Mouse (Mus musculus) testis, adult 2 months (tissue): ENCODE data around the gene Amdhd1. TPM values are rescaled to one million over a fixed set of nuclear protein-coding genes. Genes with fewer than 3 reads are reported as not detected.
A peak's percentile ranks its signal among the peaks of the same experiment; 100 is the strongest.

Experiments used
- H3K27ac ChIP-seq: fragments of 200-500 bp; 2 replicates; pipeline ENCODE4 v1.5.1; 2012; ENCODE audit warnings: low read depth, low read length; ENCODE audit not compliant: control insufficient read depth, insufficient read depth
- H3K27me3 ChIP-seq: fragments of 200-500 bp; 2 replicates; pipeline ENCODE4 v1.6.1; 2012; ENCODE audit warnings: mild to moderate bottlenecking, low read length, moderate library complexity; ENCODE audit not compliant: control insufficient read depth, insufficient read depth
- H3K36me3 ChIP-seq: fragments of 200-500 bp; 2 replicates; pipeline ENCODE4 v1.6.1; 2012; ENCODE audit warnings: mild to moderate bottlenecking, low read length; ENCODE audit not compliant: control insufficient read depth, insufficient read depth
- H3K4me1 ChIP-seq: fragments of 200-500 bp; 2 replicates; pipeline ENCODE4 v1.6.1; 2012; ENCODE audit warnings: low read length; ENCODE audit not compliant: control insufficient read depth, insufficient read depth
- H3K4me3 ChIP-seq: fragments of 200-500 bp; 2 replicates; pipeline ENCODE4 v1.5.1; 2012; ENCODE audit warnings: low read depth, mild to moderate bottlenecking, low read length, moderate library complexity, mixed read lengths; ENCODE audit not compliant: control insufficient read depth
- CTCF ChIP-seq: fragments of 200-500 bp; IDR thresholded peaks from 2 replicates; pipeline ENCODE4 v1.5.1; 2012; ENCODE audit warnings: low read depth, mild to moderate bottlenecking, inconsistent platforms, low read length, moderate library complexity; ENCODE audit not compliant: control insufficient read depth, insufficient read depth, insufficient replicate concordance
- POLR2A ChIP-seq: fragments of 200-500 bp; IDR thresholded peaks from 2 replicates; pipeline ENCODE4 v1.6.1; 2012; ENCODE audit warnings: low read depth, mild to moderate bottlenecking, inconsistent platforms, low read length, moderate library complexity; ENCODE audit not compliant: control insufficient read depth
- polyA plus RNA-seq: library from polyadenylated mRNA; depleted of rRNA; stranded (reverse); fragments of >200 nt; gene quantifications from 2 replicates; pipeline ENCODE4 v1.2.3, GENCODE M21; 2012

The Amdhd1 gene
- polyA plus RNA-seq, 1 experiment: 0.07 TPM

DNA sequence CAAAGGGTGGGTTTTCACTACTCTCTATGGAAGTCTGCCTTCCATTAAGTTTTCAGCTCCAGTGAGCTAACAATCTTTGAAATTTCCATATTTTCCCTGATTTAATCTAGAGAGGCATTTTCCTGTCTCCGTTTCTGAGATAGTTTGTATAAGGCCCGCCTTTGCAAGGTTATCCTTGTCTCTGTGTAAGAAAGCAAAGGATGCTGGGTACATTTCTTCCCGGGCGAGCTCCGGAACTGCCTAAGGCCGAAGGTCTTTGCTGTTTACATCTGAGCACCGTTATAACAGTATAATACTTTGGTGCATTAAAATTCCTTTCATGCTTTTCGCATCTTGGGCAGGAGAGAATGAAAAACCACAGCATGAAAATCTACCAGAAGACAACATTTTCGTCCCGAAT lies 10.0 kb upstream of the Amdhd1 start:
- Histone ChIP-seq H3K4me1 (peaks cover 1% of the 10 kb centered on the region; the same call in 1 of the 2 replicates), H3K36me3 (no peaks in the 10 kb centered on the region; the same call in 1 of the 2 replicates), H3K27ac (no peak overlapping the region), H3K27me3 (no peaks in the 10 kb centered on the region), H3K4me3 (peak overlapping the region; percentile 30; the same call in 1 of the 2 replicates)
- TF ChIP-seq POLR2A: no peak
- TF ChIP-seq CTCF: no peak

DNA sequence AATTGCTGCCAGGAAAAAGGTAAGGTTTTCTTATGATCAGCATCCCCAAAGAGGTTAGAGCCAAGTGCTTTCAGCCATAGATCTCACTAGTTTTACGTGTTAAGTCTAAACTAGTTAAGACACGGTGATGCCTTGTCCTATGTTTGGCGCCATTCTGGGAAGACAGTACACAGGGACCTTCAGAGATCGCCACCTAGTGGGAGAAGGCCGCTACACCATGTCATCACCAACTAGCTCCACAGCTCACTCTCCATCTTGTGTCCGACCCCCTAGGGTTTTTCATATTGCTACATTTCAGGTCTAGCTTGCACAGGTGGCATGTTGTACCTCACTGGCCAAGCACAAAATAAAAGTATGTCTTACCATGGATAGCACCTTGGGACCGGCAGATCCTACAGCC lies 9.2 kb upstream of the Amdhd1 start:
- H3K4me3 ChIP-seq: no peak overlapping the region; the same call in 1 of the 2 replicates
- H3K27me3 ChIP-seq: no peaks in the 10 kb centered on the region
- TF ChIP-seq POLR2A (no peak), CTCF (peak; percentile 91; the same call in 1 of the 2 replicates)
- no peak overlapping the region for H3K27ac ChIP-seq
- no peaks in the 10 kb centered on the region for H3K4me1 ChIP-seq
- H3K36me3 ChIP-seq: no peaks in the 10 kb centered on the region; the same call in 1 of the 2 replicates

DNA sequence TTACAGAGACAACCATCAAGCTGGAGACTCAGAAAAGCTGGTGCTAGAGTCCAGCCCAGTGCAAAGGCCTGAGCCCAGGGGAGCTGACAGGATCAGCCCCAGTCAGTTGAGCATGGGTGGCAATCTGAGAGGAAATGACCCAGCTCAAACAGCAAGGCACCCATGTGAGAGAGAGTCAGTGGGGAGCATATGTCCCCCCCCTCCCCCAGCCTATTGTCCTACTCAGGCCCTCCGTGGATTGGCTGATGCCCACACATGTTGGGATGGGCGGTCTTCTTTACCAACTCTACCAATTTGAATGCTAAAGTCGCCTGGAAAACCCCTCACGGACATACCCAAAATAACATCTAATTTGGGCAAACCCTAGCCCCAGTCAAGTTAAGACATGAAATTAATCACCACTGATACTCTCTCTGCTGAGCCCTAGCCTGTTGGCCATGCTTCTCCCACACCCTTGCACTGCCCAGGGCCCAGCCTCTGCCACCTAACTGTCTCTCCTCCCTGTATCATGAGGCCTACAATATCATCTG lies 8.0 kb upstream of the Amdhd1 start:
- TF ChIP-seq CTCF (no peak), POLR2A (no peak)
- no peak overlapping the region for H3K4me3 ChIP-seq
- H3K27me3 ChIP-seq: no peaks in the 10 kb centered on the region
- no peaks in the 10 kb centered on the region for H3K4me1 ChIP-seq
- no peaks in the 10 kb centered on the region; the same call in 1 of the 2 replicates for H3K36me3 ChIP-seq
- no peak overlapping the region for H3K27ac ChIP-seq

- Histone ChIP-seq H3K36me3 (no peaks in the 10 kb centered on the region; the same call in 1 of the 2 replicates), H3K27ac (no peak overlapping the region), H3K4me1 (peaks cover 9% of the 10 kb centered on the region), H3K27me3 (no peaks in the 10 kb centered on the region), H3K4me3 (no peak overlapping the region)
- TF ChIP-seq CTCF (no peak), POLR2A (no peak)
Observed at GRCm38 (mm10) chr10:93544172-93544571, 4.3 kb upstream of the Amdhd1 start.

GRCm38 (mm10) chr10:93543176-93543575 lies 3.3 kb upstream of the Amdhd1 start:
- no peak overlapping the region for H3K27ac ChIP-seq
- H3K4me3 ChIP-seq: no peak overlapping the region
- peaks cover 9% of the 10 kb centered on the region for H3K4me1 ChIP-seq
- no peak for TF ChIP-seq POLR2A
- no peak for TF ChIP-seq CTCF
- no peaks in the 10 kb centered on the region; the same call in 1 of the 2 replicates for H3K36me3 ChIP-seq
- no peaks in the 10 kb centered on the region for H3K27me3 ChIP-seq

DNA sequence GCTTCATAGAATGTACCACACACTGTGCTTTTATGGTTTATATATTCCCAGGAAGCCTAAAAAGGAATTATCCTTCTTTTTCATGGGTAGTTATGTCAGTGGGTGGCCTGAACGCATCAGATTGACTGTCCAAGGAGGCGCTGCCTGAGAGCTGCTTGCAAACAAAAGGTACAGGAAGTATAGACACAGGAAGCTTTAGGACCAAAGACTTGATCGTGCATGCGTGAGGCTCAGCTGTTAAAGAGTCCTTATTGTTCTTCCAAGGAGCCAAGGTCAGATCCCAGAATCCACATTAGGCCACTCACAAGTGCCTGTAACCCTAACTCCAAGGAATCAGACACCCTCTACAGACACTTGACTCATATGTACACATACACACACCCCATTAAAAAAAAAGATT lies 2.5 kb upstream of the Amdhd1 start:
- Histone ChIP-seq H3K27ac (no peak overlapping the region), H3K4me3 (no peak overlapping the region), H3K36me3 (no peaks in the 10 kb centered on the region), H3K4me1 (peaks cover 9% of the 10 kb centered on the region), H3K27me3 (no peaks in the 10 kb centered on the region)
- no peak for TF ChIP-seq POLR2A
- no peak for TF ChIP-seq CTCF

GRCm38 (mm10) chr10:93541585-93541984 lies 1.8 kb upstream of the Amdhd1 start:
- TF ChIP-seq CTCF (no peak), POLR2A (no peak)
- no peaks in the 10 kb centered on the region for H3K36me3 ChIP-seq
- H3K27me3 ChIP-seq: no peaks in the 10 kb centered on the region
- no peak overlapping the region for H3K4me3 ChIP-seq
- no peak overlapping the region for H3K27ac ChIP-seq
- H3K4me1 ChIP-seq: peaks cover 9% of the 10 kb centered on the region
